ENCODE assay signal across 8 mouse cellular contexts in genomic region chr5:130187383-130187782, GRCm38 (mm10). TPM values are rescaled to one million over a fixed set of nuclear protein-coding genes. Genes with fewer than 3 reads are reported as not detected.
DNase-seq lines count a peak whose midpoint lies in the region; ATAC-seq lines count a peak whose summit lies in the region.
"Had no signal": no experiment of that assay in that cellular context is flagged by ENCODE, and none has a peak within 500 bp of the region (broad histone marks: within the 10 kb centered on the region; RNA-seq: fewer than 3 reads in every experiment).

No protein-coding gene starts in this region.

- H3K4me2 ChIP-seq in midbrain, embryonic 11.5 days, result no peak overlapping the region
- no peak overlapping the region for H3K4me2 ChIP-seq in stomach, embryonic 14.5 days (replicated peaks; ENCODE audit: low read depth, low read length)
- H3K4me2 ChIP-seq: heart, embryonic 15.5 days had no signal

- peaks cover 49% of the 10 kb centered on the region for H3K36me3 ChIP-seq in midbrain, embryonic 10.5 days
- H3K36me3 ChIP-seq in midbrain, embryonic 11.5 days (ENCODE audit: control insufficient read depth, insufficient read depth, low read length), result no peaks in the 10 kb centered on the region
- peaks cover 22% of the 10 kb centered on the region for H3K36me3 ChIP-seq in stomach, embryonic 14.5 days (ENCODE audit: control insufficient read depth, insufficient read depth, low read length)

- peaks cover 5% of the 10 kb centered on the region; the same call in 1 of the 2 replicates for H3K4me1 ChIP-seq in midbrain, embryonic 10.5 days
- H3K4me1 ChIP-seq in midbrain, embryonic 11.5 days (ENCODE audit: control insufficient read depth, insufficient read depth, low read length), result peaks cover 2% of the 10 kb centered on the region; the same call in 1 of the 2 replicates
- 0 out of 2 replicates have a peak, but pooled peaks cover 10% of the 10 kb centered on the region for H3K4me1 ChIP-seq in stomach, embryonic 14.5 days (ENCODE audit: control insufficient read depth, insufficient read depth, low read length)

- no peak for ATAC-seq in midbrain, embryonic 11.5 days (ENCODE audit: low FRiP score)
- peak; percentile 49; the same call in 1 of the 2 replicates for ATAC-seq in erythroid progenitor cell, adult 5-6 weeks (replicated peaks; ENCODE audit: low FRiP score, poor library complexity, severe bottlenecking)
- ATAC-seq in stomach, embryonic 14.5 days (ENCODE audit: insufficient number of reproducible peaks, insufficient read depth, low FRiP score, low read depth), result 0 out of 2 replicates have a peak, but pooled peaks have one; percentile 40
- ATAC-seq in monocyte, adult 5-6 weeks (replicated peaks; ENCODE audit: insufficient number of reproducible peaks, low FRiP score, low TSS enrichment, poor library complexity, severe bottlenecking), result no peak

- no peaks in the 10 kb centered on the region for H3K27me3 ChIP-seq in midbrain, embryonic 10.5 days (ENCODE audit: low read depth, poor library complexity, severe bottlenecking)
- H3K27me3 ChIP-seq in midbrain, embryonic 11.5 days (ENCODE audit: control insufficient read depth, insufficient read depth, low read length), result no peaks in the 10 kb centered on the region
- H3K27me3 ChIP-seq in stomach, embryonic 14.5 days (ENCODE audit: control insufficient read depth, insufficient read depth, low read length), result no peaks in the 10 kb centered on the region
- H3K27me3 ChIP-seq: heart, embryonic 15.5 days had no signal

- H3K4me3 ChIP-seq in midbrain, embryonic 10.5 days, result no peak overlapping the region
- no peak overlapping the region for H3K4me3 ChIP-seq in midbrain, embryonic 11.5 days (ENCODE audit: low read depth, low read length)
- no peak overlapping the region for H3K4me3 ChIP-seq in stomach, embryonic 14.5 days (ENCODE audit: low read depth, low read length)
- H3K4me3 ChIP-seq: heart, embryonic 15.5 days had no signal

- peak; percentile 19 for DNase-seq in midbrain, embryonic 10.5 days (ENCODE audit: low spot score)
- no peak for DNase-seq in midbrain, embryonic 11.5 days (ENCODE audit: low spot score, missing footprints)
- DNase-seq in left cerebral cortex, postnatal 14 days (ENCODE audit: low spot score in 2 of 2), result peak; percentile 17 to 39
- no peak for DNase-seq in embryo, embryonic 11 days

- H3K9ac ChIP-seq in midbrain, embryonic 11.5 days (ENCODE audit: low read length), result no peak overlapping the region
- no peak overlapping the region for H3K9ac ChIP-seq in stomach, embryonic 14.5 days (replicated peaks; ENCODE audit: low read depth, low read length)
- H3K9ac ChIP-seq: heart, embryonic 15.5 days had no signal

- intact Hi-C loops in left cerebral cortex, postnatal 14 days (cut with DNase I), result no loop called here

- WGBS in midbrain, embryonic 10.5 days, result 54% methylated on average over 7 of the region's 7 CpGs
- WGBS in midbrain, embryonic 11.5 days, result 44% methylated on average over 7 of the region's 7 CpGs
- 68% methylated on average over 7 of the region's 7 CpGs for WGBS in stomach, embryonic 14.5 days

- no peak overlapping the region for H3K27ac ChIP-seq in midbrain, embryonic 10.5 days (replicated peaks)
- no peak overlapping the region for H3K27ac ChIP-seq in midbrain, embryonic 11.5 days (ENCODE audit: low read depth, low read length)
- H3K27ac ChIP-seq in stomach, embryonic 14.5 days (ENCODE audit: low read length), result no peak overlapping the region
- H3K27ac ChIP-seq: heart, embryonic 15.5 days had no signal

- no peaks in the 10 kb centered on the region for H3K9me3 ChIP-seq in midbrain, embryonic 10.5 days (replicated peaks)
- no peaks in the 10 kb centered on the region for H3K9me3 ChIP-seq in midbrain, embryonic 11.5 days (ENCODE audit: control insufficient read depth, low read length)
- no peaks in the 10 kb centered on the region for H3K9me3 ChIP-seq in stomach, embryonic 14.5 days (ENCODE audit: control insufficient read depth, low read depth, low read length)
- H3K9me3 ChIP-seq: heart, embryonic 15.5 days had no signal

RNA-seq across cellular contexts. Expression of gene Rabgef1, which starts 15.8 kb away (rescaled TPM):
- polyA plus RNA-seq in midbrain, embryonic 10.5 days (2016; fragmentation: Nextera tagmentation; extraction: Ambion mirVana), result 25.0 and 28.4 TPM in 2 replicates
- polyA plus RNA-seq in midbrain, embryonic 11.5 days (2014; fragmentation: Nextera tagmentation; extraction: Ambion mirVana), result 24.2 and 30.1 TPM in 2 replicates
- total RNA-seq in erythroid progenitor cell, adult 5-6 weeks (2015; ENCODE audit: low replicate concordance), result 47.4 and 56.6 TPM in 2 replicates
- total RNA-seq in erythroid progenitor cell, adult 5-6 weeks (2017; ENCODE audit: low replicate concordance), result 91.1 and 102 TPM in 2 replicates
- 10 to 100 TPM; 43.8 to 47.2 TPM for total RNA-seq in left cerebral cortex, postnatal 14 days (2021)
- polyA plus RNA-seq in stomach, embryonic 14.5 days (2014; fragmentation: Nextera tagmentation; extraction: Ambion mirVana), result 25.7 and 27.9 TPM in 2 replicates
- 41.1 to 67.6 TPM (median 53.3 TPM) in 3 replicates for total RNA-seq in monocyte, adult 5-6 weeks (2017)

RNA-seq across cellular contexts. Expression of gene Tmem248, which starts 29.5 kb away (rescaled TPM):
- 37.0 and 37.5 TPM in 2 replicates for polyA plus RNA-seq in midbrain, embryonic 10.5 days (2016; fragmentation: Nextera tagmentation; extraction: Ambion mirVana)
- 30.3 and 35.7 TPM in 2 replicates for polyA plus RNA-seq in midbrain, embryonic 11.5 days (2014; fragmentation: Nextera tagmentation; extraction: Ambion mirVana)
- total RNA-seq in erythroid progenitor cell, adult 5-6 weeks (2015; ENCODE audit: low replicate concordance), result 26.3 and 27.7 TPM in 2 replicates
- 25.5 and 32.0 TPM in 2 replicates for total RNA-seq in erythroid progenitor cell, adult 5-6 weeks (2017; ENCODE audit: low replicate concordance)
- total RNA-seq in left cerebral cortex, postnatal 14 days (2021), result 10 to 100 TPM; 35.4 to 46.8 TPM
- 33.7 and 36.7 TPM in 2 replicates for polyA plus RNA-seq in stomach, embryonic 14.5 days (2014; fragmentation: Nextera tagmentation; extraction: Ambion mirVana)
- total RNA-seq in monocyte, adult 5-6 weeks (2017), result 37.6 to 41.1 TPM (median 40.2 TPM) in 3 replicates

RNA-seq across cellular contexts. Expression of gene Kctd7, which starts 42.7 kb away (rescaled TPM):
- 6.3 and 7.2 TPM in 2 replicates for polyA plus RNA-seq in midbrain, embryonic 10.5 days (2016; fragmentation: Nextera tagmentation; extraction: Ambion mirVana)
- 5.3 and 7.0 TPM in 2 replicates for polyA plus RNA-seq in midbrain, embryonic 11.5 days (2014; fragmentation: Nextera tagmentation; extraction: Ambion mirVana)
- 11.2 and 15.1 TPM in 2 replicates for total RNA-seq in erythroid progenitor cell, adult 5-6 weeks (2015; ENCODE audit: low replicate concordance)
- total RNA-seq in erythroid progenitor cell, adult 5-6 weeks (2017; ENCODE audit: low replicate concordance), result 17.1 and 19.2 TPM in 2 replicates
- total RNA-seq in left cerebral cortex, postnatal 14 days (2021), result 10 to 100 TPM; 12.1 to 14.5 TPM
- 5.0 and 5.1 TPM in 2 replicates for polyA plus RNA-seq in stomach, embryonic 14.5 days (2014; fragmentation: Nextera tagmentation; extraction: Ambion mirVana)
- total RNA-seq in monocyte, adult 5-6 weeks (2017), result 0.95 to 4.5 TPM (median 1.5 TPM) in 3 replicates

Comparison
In these comparisons a context has a peak if more than half of its experiments do, and no peak if none do; other contexts are left out.
1. DNase-seq: peak in midbrain, embryonic 10.5 days (single experiment) and left cerebral cortex, postnatal 14 days (2 of 2); none in midbrain, embryonic 11.5 days (single experiment) and embryo, embryonic 11 days (single experiment).
2. ATAC-seq: peak in erythroid progenitor cell, adult 5-6 weeks (single experiment) and stomach, embryonic 14.5 days (single experiment); none in midbrain, embryonic 11.5 days (single experiment) and monocyte, adult 5-6 weeks (single experiment).